Mouse (Mus musculus): ENCODE data around the gene Slc24a5. TPM values are rescaled to one million over a fixed set of nuclear protein-coding genes. Genes with fewer than 3 reads are reported as not detected.

The Slc24a5 gene
- polyA plus RNA-seq (2012; rRNA removed), result 0.10 TPM in 1 of 2 replicates, not detected in the other

GRCm38 (mm10) chr2:125067894-125068293 lies at the start of gene Slc24a5:
Gene Slc24a5, plus strand, starts transcription at chr2:125068124.
- TF ChIP-seq POLR2A (IDR thresholded peaks at IDR 0.05; ENCODE audit: control insufficient read depth, extremely low read depth, insufficient read depth, low read length, poor library complexity), result no peak
- TF ChIP-seq CTCF (IDR thresholded peaks at IDR 0.05; ENCODE audit: borderline replicate concordance, control insufficient read depth, extremely low read depth, insufficient read depth, low read length, poor library complexity), result no peak
- DNase-seq, result no peak
- Histone ChIP-seq H3K36me3 (ENCODE audit: control insufficient read depth, insufficient read depth, low read length) (no peaks in the 10 kb centered on the region), H3K4me3 (ENCODE audit: control insufficient read depth, insufficient read depth, low read length) (no peak within 1 kb of the TSS), H3K27ac (ENCODE audit: control insufficient read depth, insufficient read depth, low read length) (no peak within 1 kb of the TSS), H3K27me3 (ENCODE audit: control insufficient read depth, insufficient read depth, low read length) (no peaks in the 10 kb centered on the region), H3K4me1 (replicated peaks; ENCODE audit: control insufficient read depth, insufficient read depth, low read length) (no peaks in the 10 kb centered on the region)
- WGBS, result 40% methylated on average over 10 of the region's 10 CpGs

- no peaks in the 10 kb centered on the region for H3K27me3 ChIP-seq (ENCODE audit: control insufficient read depth, insufficient read depth, low read length)
- H3K27ac ChIP-seq (ENCODE audit: control insufficient read depth, insufficient read depth, low read length), result no peak overlapping the region
- H3K4me1 ChIP-seq (replicated peaks; ENCODE audit: control insufficient read depth, insufficient read depth, low read length), result no peaks in the 10 kb centered on the region
- no peaks in the 10 kb centered on the region for H3K36me3 ChIP-seq (ENCODE audit: control insufficient read depth, insufficient read depth, low read length)
- WGBS, result 84% methylated on average over 5 of the region's 5 CpGs
- no peak for DNase-seq
- H3K4me3 ChIP-seq (ENCODE audit: control insufficient read depth, insufficient read depth, low read length), result no peak overlapping the region
- TF ChIP-seq CTCF (IDR thresholded peaks at IDR 0.05; ENCODE audit: borderline replicate concordance, control insufficient read depth, extremely low read depth, insufficient read depth, low read length, poor library complexity) (no peak), POLR2A (IDR thresholded peaks at IDR 0.05; ENCODE audit: control insufficient read depth, extremely low read depth, insufficient read depth, low read length, poor library complexity) (no peak)
Observed at GRCm38 (mm10) chr2:125024386-125024785, 43.5 kb upstream of the Slc24a5 start.

- H3K27ac ChIP-seq (ENCODE audit: control insufficient read depth, insufficient read depth, low read length), result no peak overlapping the region
- TF ChIP-seq POLR2A (IDR thresholded peaks at IDR 0.05; ENCODE audit: control insufficient read depth, extremely low read depth, insufficient read depth, low read length, poor library complexity) (no peak), CTCF (IDR thresholded peaks at IDR 0.05; ENCODE audit: borderline replicate concordance, control insufficient read depth, extremely low read depth, insufficient read depth, low read length, poor library complexity) (no peak)
- H3K4me1 ChIP-seq (replicated peaks; ENCODE audit: control insufficient read depth, insufficient read depth, low read length), result no peaks in the 10 kb centered on the region
- no peaks in the 10 kb centered on the region for H3K27me3 ChIP-seq (ENCODE audit: control insufficient read depth, insufficient read depth, low read length)
- no peak overlapping the region for H3K4me3 ChIP-seq (ENCODE audit: control insufficient read depth, insufficient read depth, low read length)
- no peaks in the 10 kb centered on the region for H3K36me3 ChIP-seq (ENCODE audit: control insufficient read depth, insufficient read depth, low read length)
- WGBS, result 45% methylated on average over 14 of the region's 14 CpGs
- DNase-seq, result no peak
Observed at GRCm38 (mm10) chr2:125026358-125027000, 41.4 kb upstream of the Slc24a5 start.

GRCm38 (mm10) chr2:125030591-125030990 lies 37.3 kb upstream of the Slc24a5 start:
- TF ChIP-seq POLR2A (IDR thresholded peaks at IDR 0.05; ENCODE audit: control insufficient read depth, extremely low read depth, insufficient read depth, low read length, poor library complexity) (no peak), CTCF (IDR thresholded peaks at IDR 0.05; ENCODE audit: borderline replicate concordance, control insufficient read depth, extremely low read depth, insufficient read depth, low read length, poor library complexity) (no peak)
- 87% methylated on average over 7 of the region's 7 CpGs for WGBS

GRCm38 (mm10) chr2:125031111-125031510 lies 36.8 kb upstream of the Slc24a5 start:
- H3K27ac ChIP-seq (ENCODE audit: control insufficient read depth, insufficient read depth, low read length), result no peak overlapping the region
- DNase-seq, result no peak
- TF ChIP-seq CTCF (IDR thresholded peaks at IDR 0.05; ENCODE audit: borderline replicate concordance, control insufficient read depth, extremely low read depth, insufficient read depth, low read length, poor library complexity) (no peak), POLR2A (IDR thresholded peaks at IDR 0.05; ENCODE audit: control insufficient read depth, extremely low read depth, insufficient read depth, low read length, poor library complexity) (no peak)
- no peak overlapping the region for H3K4me3 ChIP-seq (ENCODE audit: control insufficient read depth, insufficient read depth, low read length)
- H3K36me3 ChIP-seq (ENCODE audit: control insufficient read depth, insufficient read depth, low read length), result no peaks in the 10 kb centered on the region
- no peaks in the 10 kb centered on the region for H3K27me3 ChIP-seq (ENCODE audit: control insufficient read depth, insufficient read depth, low read length)
- no peaks in the 10 kb centered on the region for H3K4me1 ChIP-seq (replicated peaks; ENCODE audit: control insufficient read depth, insufficient read depth, low read length)
- 86% methylated on average over 8 of the region's 8 CpGs for WGBS

More at GRCm38 (mm10) chr2:125030591-125030990, 37.3 kb upstream of the Slc24a5 start:
- DNase-seq, result no peak
- H3K36me3 ChIP-seq (ENCODE audit: control insufficient read depth, insufficient read depth, low read length), result no peaks in the 10 kb centered on the region
- no peaks in the 10 kb centered on the region for H3K27me3 ChIP-seq (ENCODE audit: control insufficient read depth, insufficient read depth, low read length)
- H3K27ac ChIP-seq (ENCODE audit: control insufficient read depth, insufficient read depth, low read length), result no peak overlapping the region
- no peaks in the 10 kb centered on the region for H3K4me1 ChIP-seq (replicated peaks; ENCODE audit: control insufficient read depth, insufficient read depth, low read length)
- H3K4me3 ChIP-seq (ENCODE audit: control insufficient read depth, insufficient read depth, low read length), result no peak overlapping the region

GRCm38 (mm10) chr2:125031562-125032257 lies 36.2 kb upstream of the Slc24a5 start:
- 95% methylated on average over 12 of the region's 12 CpGs for WGBS
- no peak for DNase-seq
- Histone ChIP-seq H3K27me3 (ENCODE audit: control insufficient read depth, insufficient read depth, low read length) (no peaks in the 10 kb centered on the region), H3K27ac (ENCODE audit: control insufficient read depth, insufficient read depth, low read length) (no peak overlapping the region), H3K4me1 (replicated peaks; ENCODE audit: control insufficient read depth, insufficient read depth, low read length) (no peaks in the 10 kb centered on the region), H3K36me3 (ENCODE audit: control insufficient read depth, insufficient read depth, low read length) (no peaks in the 10 kb centered on the region), H3K4me3 (ENCODE audit: control insufficient read depth, insufficient read depth, low read length) (no peak overlapping the region)
- no peak for TF ChIP-seq POLR2A (IDR thresholded peaks at IDR 0.05; ENCODE audit: control insufficient read depth, extremely low read depth, insufficient read depth, low read length, poor library complexity)
- no peak for TF ChIP-seq CTCF (IDR thresholded peaks at IDR 0.05; ENCODE audit: borderline replicate concordance, control insufficient read depth, extremely low read depth, insufficient read depth, low read length, poor library complexity)

Measured in thymus, adult 2 months (tissue).